Mouse (Mus musculus) left cerebral cortex, adult 2 months (tissue): Measurements from ENCODE around the gene Polr3f. TPM values are rescaled to one million over a fixed set of nuclear protein-coding genes. Genes with fewer than 3 reads are reported as not detected.

Source experiments
- DNase-seq, 2 experiments: peaks; one replicate each; pipeline ENCODE4 v3.0.0; 2021 to 2022; ENCODE audit warnings: low spot score in 2 of 2, mixed read lengths in 1 of 2; ENCODE audit errors: extremely low spot score in 1 of 2
- H3K27ac ChIP-seq: fragments of 200-600 bp; 2 replicates; pipeline ENCODE4 v1.8.1; 2022
- H3K4me3 ChIP-seq: fragments of 200-600 bp; 2 replicates; pipeline ENCODE4 v1.8.1; 2022
- CTCF ChIP-seq: fragments of 200-600 bp; IDR thresholded peaks from 2 replicates; pipeline ENCODE4 v1.8.1; 2022; ENCODE audit warnings: antibody characterized with exemption, mild to moderate bottlenecking, moderate library complexity
- intact Hi-C: fragments of 180-260 bp; cut with DNase I; formaldehyde crosslinking; loops from one replicate; pipeline ENCODE4 v1.15.1; 2025
- total RNA-seq, 2 experiments: library from RNA; stranded (reverse); gene quantifications; 2 replicates each; pipeline ENCODE4 v1.2.3; 2021

Polr3f gene
- total RNA-seq, 2 experiments from 2014 or later: 24.0 to 28.0 TPM

DNA sequence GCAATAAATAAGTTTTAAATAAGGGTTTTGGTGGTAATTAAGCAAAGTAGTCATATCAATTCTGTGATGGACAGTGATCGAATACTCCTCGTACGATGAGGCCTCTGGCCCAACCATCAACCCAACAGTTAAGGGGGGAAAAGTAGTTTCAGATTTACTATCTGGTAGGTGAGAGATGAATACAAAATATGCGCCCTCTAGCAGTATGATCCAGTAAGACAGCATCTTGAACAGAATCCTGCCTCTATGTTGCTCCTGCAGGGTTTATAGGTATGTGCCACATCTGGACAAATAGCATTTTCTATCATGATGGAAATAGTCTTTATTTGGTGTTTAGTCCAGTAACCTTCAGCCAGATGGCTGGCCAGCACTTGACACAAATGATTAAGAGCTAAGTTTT, 13.7 kb downstream of the Polr3f start:
- TF ChIP-seq CTCF: peak; percentile 28

DNA sequence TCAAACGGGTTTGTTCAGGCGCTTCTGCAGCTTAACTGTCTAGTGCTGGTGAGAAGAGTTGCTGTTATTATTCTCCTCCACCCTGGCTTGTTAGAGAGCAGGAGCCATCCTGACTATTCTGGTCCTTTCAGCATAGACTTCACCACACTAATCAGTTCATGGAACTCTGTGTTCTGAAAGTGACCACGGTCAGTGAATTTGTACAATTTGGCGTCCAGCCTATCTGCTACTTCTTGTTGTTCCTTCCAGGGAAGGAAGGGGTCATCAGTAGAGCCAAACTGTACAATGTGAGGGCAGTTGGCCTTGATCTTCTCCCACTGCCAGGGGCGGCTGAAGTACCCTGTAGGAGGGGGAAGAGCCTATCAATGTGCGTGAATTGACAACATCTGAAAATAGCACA, 16.2 kb downstream of the Polr3f start:
- no peak for DNase-seq
- H3K4me3 ChIP-seq: no peak overlapping the region
- intact Hi-C loops: no loop called here
- no peak overlapping the region for H3K27ac ChIP-seq
- no peak for TF ChIP-seq CTCF

More for the DNA sequence above, 13.7 kb downstream of the Polr3f start:
- Histone ChIP-seq H3K4me3 (no peak overlapping the region), H3K27ac (no peak overlapping the region)
- intact Hi-C loops: no loop called here
- no peak for DNase-seq

DNA sequence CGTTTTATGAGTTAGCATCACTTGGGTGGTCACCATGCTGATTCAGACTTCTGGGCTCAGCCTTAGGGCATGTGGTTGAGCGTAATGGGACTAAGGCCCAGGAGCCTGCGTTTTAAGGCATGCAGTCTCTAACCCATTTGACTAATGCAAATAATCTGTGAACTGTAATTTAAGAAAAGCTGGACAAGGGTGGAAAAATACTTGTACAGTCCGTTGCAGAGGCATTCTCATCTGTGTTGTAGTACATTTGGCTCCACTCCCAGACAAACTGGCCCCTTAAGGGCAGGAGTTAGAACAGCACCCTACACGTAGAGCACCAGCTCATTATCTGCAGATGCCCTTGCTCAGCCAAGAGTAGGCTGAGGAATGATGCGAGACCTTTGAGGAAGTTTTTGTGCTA, 17.1 kb downstream of the Polr3f start:
- H3K27ac ChIP-seq: no peak overlapping the region
- TF ChIP-seq CTCF: no peak
- DNase-seq: no peak
- intact Hi-C loops: no loop called here
- H3K4me3 ChIP-seq: no peak overlapping the region

DNA sequence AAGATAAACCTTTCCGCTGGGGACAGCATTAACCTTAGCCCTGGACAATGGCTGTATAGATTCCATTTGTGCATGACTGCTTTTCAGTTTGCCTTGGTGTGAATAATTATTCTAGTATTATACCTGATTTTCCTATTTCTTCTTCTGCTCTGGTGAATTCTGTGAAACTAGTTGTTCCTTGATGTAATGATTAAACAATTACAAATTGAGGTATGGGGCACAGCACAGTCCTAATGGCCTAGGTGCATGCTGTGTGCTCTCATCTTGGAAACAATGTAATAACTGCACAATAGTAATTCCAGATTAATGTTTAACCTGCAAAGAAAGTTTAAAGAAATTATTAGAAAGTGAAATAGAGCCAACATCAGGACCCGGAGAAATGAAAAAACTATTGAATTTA, 17.5 kb downstream of the Polr3f start:
- no peak overlapping the region for H3K27ac ChIP-seq
- intact Hi-C loops: no loop called here
- TF ChIP-seq CTCF: no peak
- no peak overlapping the region for H3K4me3 ChIP-seq
- no peak for DNase-seq

DNA sequence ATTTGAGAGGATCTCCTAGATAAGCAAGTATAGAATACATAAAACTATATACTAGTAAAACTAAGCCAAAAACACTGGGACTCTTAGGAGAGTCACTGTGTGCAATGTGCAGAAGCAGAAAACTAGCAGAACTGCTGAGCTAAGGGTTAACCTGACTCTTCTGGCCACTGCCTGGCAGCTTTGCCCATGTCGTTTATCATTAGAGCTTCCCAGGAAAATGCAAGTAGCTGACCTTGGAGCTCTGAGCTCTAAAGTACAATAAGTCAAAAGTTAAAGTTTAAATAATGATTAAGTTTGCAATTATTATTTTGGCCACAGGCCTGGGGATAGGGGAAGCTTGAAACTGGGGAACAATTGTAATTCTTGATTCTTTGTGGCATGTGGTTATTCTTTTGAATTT, 18.0 kb downstream of the Polr3f start:
- DNase-seq: no peak
- intact Hi-C loops: no loop called here
- no peak for TF ChIP-seq CTCF

DNA sequence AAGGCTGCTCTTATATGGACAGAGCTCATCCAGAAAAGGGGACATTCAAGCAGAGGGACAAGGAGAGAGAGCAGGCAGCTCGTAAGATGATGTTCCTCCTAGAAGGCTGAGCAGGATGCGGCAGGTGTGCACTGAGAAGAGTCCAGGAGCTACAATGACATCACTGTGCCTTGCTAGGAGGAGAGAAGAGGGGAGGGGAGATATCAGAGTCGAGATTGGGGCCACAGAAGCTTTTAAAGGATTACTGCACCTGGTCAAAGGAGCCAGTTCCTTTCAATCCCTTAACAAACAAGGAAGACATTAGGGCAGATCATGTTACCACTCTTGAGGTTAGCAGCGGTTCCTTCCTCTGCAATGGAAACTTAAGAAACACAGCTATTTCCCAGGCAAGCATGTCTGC, 20.0 kb downstream of the Polr3f start:
- no peak overlapping the region for H3K4me3 ChIP-seq
- DNase-seq: no peak
- H3K27ac ChIP-seq: no peak overlapping the region
- TF ChIP-seq CTCF: no peak
- intact Hi-C loops: no loop called here

More for the DNA sequence above, 18.0 kb downstream of the Polr3f start:
- no peak overlapping the region for H3K27ac ChIP-seq
- no peak overlapping the region for H3K4me3 ChIP-seq

DNA sequence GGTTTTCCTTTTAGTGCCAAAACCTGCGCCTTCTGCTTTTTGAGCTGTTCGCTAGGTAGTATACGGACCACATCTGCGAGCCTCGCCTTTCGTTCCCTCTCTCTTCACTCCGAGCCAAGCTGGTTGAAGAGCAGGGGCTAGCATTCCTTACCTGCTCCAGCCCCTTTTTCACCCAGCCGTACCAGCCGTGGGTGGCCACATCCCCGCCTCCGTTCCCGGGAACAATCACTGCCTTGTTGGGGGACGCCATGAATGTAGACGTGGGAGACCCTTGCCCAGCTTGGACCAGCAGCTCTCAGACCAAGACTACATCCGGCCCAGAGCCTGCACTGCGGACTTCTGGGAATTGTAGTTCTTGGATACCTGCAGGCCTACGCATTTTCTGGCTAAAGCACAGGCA, 23.0 kb downstream of the Polr3f start, which contains the start of gene Rbbp9:
Rbbp9 (minus strand) TSS at position 341 of the 400 bp plus-strand sequence.
- intact Hi-C loops: loop anchor here (2.0 kb wide), 1 partner anchor 24 kb away; the partner anchor contains the start of genes Dzank1 and Polr3f

DNA sequence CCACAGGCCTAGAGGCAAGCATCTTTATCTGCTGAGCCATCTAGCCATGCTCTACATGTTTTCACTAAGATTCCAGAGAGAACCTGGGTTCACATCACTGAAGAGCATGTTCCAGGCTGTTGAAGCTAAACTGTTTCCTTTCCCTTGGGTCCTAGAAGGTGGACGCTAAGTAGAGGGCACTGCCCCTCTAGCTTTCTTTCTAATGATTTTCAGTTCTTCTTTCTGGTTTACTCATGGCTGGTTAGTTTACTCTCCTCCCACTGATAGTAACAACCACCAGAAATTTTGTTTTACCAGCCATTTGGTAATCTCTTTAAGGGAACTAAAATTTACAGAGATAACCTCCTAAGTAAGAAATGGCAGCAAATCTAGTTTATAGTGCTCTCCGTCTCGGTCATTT, 26.4 kb downstream of the Polr3f start:
- no peak for DNase-seq
- no peak overlapping the region for H3K4me3 ChIP-seq
- TF ChIP-seq CTCF: no peak
- no peak overlapping the region for H3K27ac ChIP-seq
- intact Hi-C loops: no loop called here

More for the DNA sequence above, 23.0 kb downstream of the Polr3f start, which contains the start of gene Rbbp9:
- no peak for TF ChIP-seq CTCF
- H3K4me3 ChIP-seq: peak within 1 kb of the TSS; percentile 79
- peak; percentile 70 for DNase-seq
- peak within 1 kb of the TSS; percentile 93 for H3K27ac ChIP-seq

DNA sequence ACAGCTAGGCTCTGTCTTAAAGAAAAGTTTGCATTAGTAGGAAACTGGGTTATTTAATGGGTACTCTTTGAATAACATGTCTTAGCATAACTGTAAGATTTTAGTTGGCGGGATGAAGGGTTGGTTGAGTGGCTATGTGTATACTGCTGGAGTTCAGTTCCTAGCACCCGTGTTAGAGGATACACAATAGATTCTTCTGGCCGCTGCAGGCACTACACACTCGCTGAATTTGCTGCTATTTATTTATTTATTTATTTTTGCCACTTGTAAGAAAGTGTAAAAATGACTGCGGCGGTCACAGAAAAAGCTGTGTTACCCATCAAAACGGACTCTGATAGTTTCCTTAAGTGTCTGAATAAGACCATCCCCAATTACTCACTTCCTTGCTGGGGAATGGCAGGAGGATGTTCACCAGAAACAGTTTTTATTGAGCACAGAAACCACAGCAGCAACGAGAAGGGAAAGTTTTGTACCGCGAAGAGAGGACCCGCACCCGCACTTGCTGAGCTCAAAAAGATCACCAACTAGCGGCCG, 27.8 kb downstream of the Polr3f start:
- intact Hi-C loops: loop anchor here (5.0 kb wide), 2 partner anchors 37 to 283 kb away; partner anchors contain the start of genes Mgme1, Smim26 and Snx5
- DNase-seq: no peak
- no peak for TF ChIP-seq CTCF
- Histone ChIP-seq H3K27ac (peak overlapping the region; percentile 88), H3K4me3 (peak overlapping the region; percentile 69)

DNA sequence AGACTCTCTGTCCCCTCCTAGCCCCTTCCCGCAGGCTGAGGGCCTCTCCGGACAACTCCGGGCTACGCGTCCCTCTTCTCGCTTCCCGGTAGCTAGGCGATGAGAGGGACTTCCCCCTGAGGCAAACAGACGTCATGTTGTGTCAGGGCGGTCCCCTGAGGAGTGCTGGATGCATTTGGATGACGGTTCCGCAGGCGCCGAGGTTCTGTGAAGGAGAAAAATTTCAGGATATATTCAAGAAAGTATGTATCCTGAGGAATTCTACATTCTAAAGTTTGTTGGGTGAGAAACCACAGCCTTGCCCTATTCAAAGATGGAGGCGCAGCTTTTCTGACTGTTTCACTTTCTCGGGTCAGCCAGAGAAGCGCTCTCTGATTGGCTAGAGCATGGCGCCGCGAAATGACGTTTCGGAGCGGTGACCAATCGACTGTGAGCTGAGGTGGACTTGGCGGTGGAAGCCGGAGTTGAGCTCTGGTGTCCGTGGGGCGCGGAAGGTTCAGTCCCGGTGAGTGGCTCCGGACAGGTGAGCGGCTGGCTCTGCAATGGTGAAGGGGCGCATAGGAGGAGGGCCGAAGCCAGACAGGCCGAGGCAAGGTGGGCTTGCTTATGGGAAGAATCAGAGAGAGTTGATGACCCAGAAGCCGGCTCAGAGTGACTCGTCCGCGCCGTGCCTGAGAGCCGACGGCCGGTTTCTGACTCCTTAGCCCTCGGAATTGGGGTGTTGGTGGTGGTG, 28.5 kb downstream of the Polr3f start, which contains the start of gene Sec23b:
Sec23b (plus strand) TSS at position 410 of the 733 bp plus-strand sequence.
- intact Hi-C loops: loop anchor here (1.0 to 5.0 kb wide), 3 partner anchors 29 to 284 kb away; partner anchors contain the start of genes Dzank1, Mgme1, Polr3f and Smim26
- Histone ChIP-seq H3K27ac (peak within 1 kb of the TSS; percentile 88), H3K4me3 (peak within 1 kb of the TSS; percentile 69)
- TF ChIP-seq CTCF: no peak
- peak; percentile 96 to 97 for DNase-seq

DNA sequence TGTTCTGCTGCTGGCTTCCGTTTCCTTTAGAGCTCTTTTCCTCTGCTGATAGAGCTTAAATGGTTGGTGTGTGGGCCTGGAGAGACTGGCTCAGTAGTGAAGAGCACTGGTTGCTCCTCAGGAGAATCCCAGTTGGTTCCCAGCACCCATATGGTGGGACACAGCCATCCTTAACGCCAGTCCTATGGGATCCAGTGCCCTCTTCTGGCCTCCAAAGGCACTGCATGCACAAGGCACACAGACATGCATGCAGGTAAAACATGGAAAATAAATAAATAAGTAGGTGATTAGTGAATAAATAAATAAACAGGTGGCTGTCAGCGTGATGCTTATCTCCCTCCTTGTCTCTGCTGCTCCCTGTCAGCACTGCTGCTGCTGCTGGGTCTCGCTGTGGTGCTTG, 61.2 kb downstream of the Polr3f start:
- Histone ChIP-seq H3K4me3 (no peak overlapping the region), H3K27ac (no peak overlapping the region)
- intact Hi-C loops: no loop called here
- TF ChIP-seq CTCF: peak; percentile 39
- no peak for DNase-seq

Other genes starting within 250 kb of the Polr3f start
- gene Ovol2, start 195.6 kb upstream of the Polr3f start, total RNA-seq: 10 to 100 TPM; 10.5 to 11.6 TPM
- 10 to 100 TPM; 38.8 to 40.2 TPM for gene Kat14, start 158.7 kb upstream of the Polr3f start, total RNA-seq
- 10 to 100 TPM in 1 of 2 experiments, 1 to 10 TPM in 1; 5.4 to 11.0 TPM for gene Pet117, start 158.7 kb upstream of the Polr3f start, total RNA-seq
- 100 to 1,000 TPM; 171 to 174 TPM for gene Dzank1, start 304 bp upstream of the Polr3f start, total RNA-seq
- gene Rbbp9, start 23.2 kb downstream of the Polr3f start, total RNA-seq: 10 to 100 TPM; 26.1 to 26.4 TPM
- gene Sec23b, start 28.5 kb downstream of the Polr3f start, total RNA-seq: 10 to 100 TPM; 42.6 to 45.8 TPM
- gene Smim26, start 66.3 kb downstream of the Polr3f start, total RNA-seq: 10 to 100 TPM; 44.2 to 46.1 TPM
- gene Dtd1, start 72.2 kb downstream of the Polr3f start, total RNA-seq: 10 to 100 TPM; 63.3 to 64.2 TPM